Mouse (Mus musculus): ENCODE data around the gene Mfn1. TPM values are rescaled to one million over a fixed set of nuclear protein-coding genes. Genes with fewer than 3 reads are reported as not detected.

Gene Mfn1
- total and polyA plus RNA-seq, 3 experiments = 16.6 to 27.4 (median 25.6) TPM

DNA sequence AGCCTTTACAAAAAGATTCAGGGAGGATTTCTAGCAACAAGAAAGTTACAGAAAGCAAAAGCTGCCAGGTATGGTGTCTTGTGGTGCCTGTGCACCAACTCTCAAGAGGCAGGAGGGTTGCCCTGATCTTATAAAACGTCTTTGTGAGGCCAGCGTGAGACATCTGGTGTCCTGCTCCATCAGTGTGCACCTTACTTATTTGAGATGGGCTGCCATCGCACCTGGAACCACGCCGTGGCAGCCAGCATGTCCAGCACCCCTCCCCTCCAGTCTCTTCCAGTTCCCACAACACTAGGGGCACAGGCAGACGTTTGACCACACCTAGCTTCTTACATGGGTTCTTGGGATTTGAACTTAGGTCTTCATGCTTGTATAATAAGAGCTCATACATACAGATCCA lies 41.1 kb upstream of the Mfn1 start:
- Histone ChIP-seq H3K27me3 (replicated peaks) (no peaks in the 10 kb centered on the region), H3K9me3 (replicated peaks; ENCODE audit: low read length) (no peaks in the 10 kb centered on the region), H3K9ac (ENCODE audit: insufficient read depth, low read depth) (no peak overlapping the region), H3K4me1 (ENCODE audit: control insufficient read depth in 1 of 2, insufficient read depth in 2 of 2) (peaks cover 29 to 67% of the 10 kb centered on the region in 2 experiments), H3K36me3 (replicated peaks in 1 of 2; ENCODE audit: control insufficient read depth in 1 of 2, insufficient read depth in 1 of 2, low read length in 1 of 2) (no peaks in the 10 kb centered on the region), H3K4me2 (ENCODE audit: insufficient read depth, low read depth, poor library complexity, severe bottlenecking) (no peak overlapping the region), H3K4me3 (replicated peaks in 1 of 3; ENCODE audit: low read depth in 2 of 3, low read length in 2 of 3, poor library complexity in 1 of 3) (no peak overlapping the region), H3K27ac (ENCODE audit: insufficient read depth, low read depth) (no peak overlapping the region), H3K79me2 (replicated peaks; ENCODE audit: control insufficient read depth, extremely low read depth, insufficient read depth, poor library complexity, severe bottlenecking) (no peaks in the 10 kb centered on the region)
- dilution Hi-C loops (cut with MboI; ENCODE audit: extremely low pct_ligation_motif_present, extremely low pct_unique_long_range_greater_than_20kb, low sequenced_read_pairs) (no loop called here), in situ Hi-C loops (cut with MboI; ENCODE audit: low pct_ligation_motif_present, low pct_unique_long_range_greater_than_20kb, low sequenced_read_pairs) (no loop called here)
- TF ChIP-seq HCFC1 (IDR thresholded peaks at IDR 0.05; ENCODE audit: low read depth, low read length) = no peak
- TF ChIP-seq SMC3 (IDR thresholded peaks at IDR 0.05; ENCODE audit: low read depth, low read length) = no peak
- TF ChIP-seq ZKSCAN1 (IDR thresholded peaks at IDR 0.05; ENCODE audit: borderline replicate concordance, low read depth, low read length) = no peak
- no peak for TF ChIP-seq CTCF (conservative IDR thresholded peaks at IDR 0.05 in 1 of 2, IDR thresholded peaks at IDR 0.05 in 1 of 2; ENCODE audit: low read depth in 2 of 2, low read length in 2 of 2)
- TF ChIP-seq IRF4 (IDR thresholded peaks at IDR 0.05; ENCODE audit: low read depth, low read length) = no peak
- TF ChIP-seq NRF1 (IDR thresholded peaks at IDR 0.05; ENCODE audit: low read depth, low read length) = no peak
- no peak for TF ChIP-seq POLR2A (IDR thresholded peaks at IDR 0.05; ENCODE audit: low read depth, low read length)
- TF ChIP-seq ETS1 (conservative IDR thresholded peaks at IDR 0.05; ENCODE audit: low read depth, low read length) = no peak
- no peak for TF ChIP-seq PAX5 (IDR thresholded peaks at IDR 0.05; ENCODE audit: low read length)
- TF ChIP-seq EP300 (IDR thresholded peaks at IDR 0.05; ENCODE audit: low read length) = no peak
- no peak for TF ChIP-seq NELFE (IDR thresholded peaks at IDR 0.05; ENCODE audit: low read depth, low read length)
- no peak for DNase-seq (ENCODE audit: extremely low read depth)

DNA sequence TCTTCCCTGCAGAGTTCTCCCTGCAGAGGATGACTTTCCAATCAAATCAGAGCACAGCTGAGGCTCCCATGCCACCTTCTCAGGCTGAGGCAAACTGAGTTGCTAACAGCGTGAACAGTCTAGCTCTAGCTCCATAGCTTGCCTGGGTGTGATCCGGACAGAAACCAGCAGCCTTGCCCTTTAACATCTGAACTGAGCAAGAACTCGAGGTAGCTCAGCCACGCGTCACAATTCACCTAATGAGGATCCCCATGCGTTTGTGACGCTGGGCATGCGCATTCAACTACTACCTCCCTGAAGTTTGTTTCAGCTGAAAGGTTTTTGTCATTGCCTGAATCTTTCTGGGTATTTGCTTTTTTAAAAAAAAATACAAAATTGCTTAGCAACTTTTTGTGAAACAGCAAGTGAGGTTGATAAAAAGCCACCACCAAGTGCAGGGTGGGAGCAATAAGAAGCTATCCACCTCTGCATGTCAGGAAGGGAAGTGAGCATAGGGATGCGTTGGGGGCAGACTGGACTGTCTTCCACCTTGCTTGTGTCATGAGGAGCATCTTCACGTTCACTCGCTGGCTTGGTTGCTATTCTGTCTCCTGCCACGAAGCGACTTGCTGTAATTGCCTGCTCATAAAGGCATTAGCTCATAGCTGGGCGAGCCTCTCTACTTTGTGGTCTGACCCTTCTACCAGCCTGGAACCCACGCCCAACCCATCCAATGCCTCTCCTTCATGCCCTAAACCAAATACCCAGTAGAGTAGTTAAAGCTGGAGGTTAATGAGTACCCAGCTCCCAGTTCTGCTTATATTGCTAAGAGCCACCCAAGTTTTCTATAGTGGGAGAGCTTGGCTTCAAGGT lies 39.0 kb upstream of the Mfn1 start:
- Histone ChIP-seq H3K79me2 (replicated peaks; ENCODE audit: control insufficient read depth, extremely low read depth, insufficient read depth, poor library complexity, severe bottlenecking) (no peaks in the 10 kb centered on the region), H3K27ac (ENCODE audit: insufficient read depth, low read depth) (peak overlapping the region; percentile 100), H3K4me1 (ENCODE audit: control insufficient read depth in 1 of 2, insufficient read depth in 2 of 2) (peaks cover 39 to 89% of the 10 kb centered on the region in 2 experiments), H3K36me3 (replicated peaks in 1 of 2; ENCODE audit: control insufficient read depth in 1 of 2, insufficient read depth in 1 of 2, low read length in 1 of 2) (no peaks in the 10 kb centered on the region), H3K9me3 (replicated peaks; ENCODE audit: low read length) (no peaks in the 10 kb centered on the region), H3K4me3 (replicated peaks in 1 of 3; ENCODE audit: low read depth in 2 of 3, low read length in 2 of 3, poor library complexity in 1 of 3) (peak overlapping the region; percentile 11 to 29 (median 26)), H3K9ac (ENCODE audit: insufficient read depth, low read depth) (peak overlapping the region; percentile 12), H3K4me2 (ENCODE audit: insufficient read depth, low read depth, poor library complexity, severe bottlenecking) (peak overlapping the region; percentile 93), H3K27me3 (replicated peaks) (no peaks in the 10 kb centered on the region)
- dilution Hi-C loops (cut with MboI; ENCODE audit: extremely low pct_ligation_motif_present, extremely low pct_unique_long_range_greater_than_20kb, low sequenced_read_pairs) (no loop called here), in situ Hi-C loops (cut with MboI; ENCODE audit: low pct_ligation_motif_present, low pct_unique_long_range_greater_than_20kb, low sequenced_read_pairs) (loop anchor here (10.0 kb wide), 1 partner anchor 116 kb away; no protein-coding TSS in a partner anchor)
- DNase-seq (ENCODE audit: extremely low read depth) = peak; percentile 93
- TF ChIP-seq SIN3A (IDR thresholded peaks at IDR 0.05; ENCODE audit: low read length) = peak; percentile 83
- TF ChIP-seq UBTF (IDR thresholded peaks at IDR 0.05; ENCODE audit: low read depth, low read length) = peak; percentile 17; the same call in 1 of the 2 replicates
- no peak; the same call in none of the 2 replicates for TF ChIP-seq POLR2A (IDR thresholded peaks at IDR 0.05; ENCODE audit: low read depth, low read length)
- peak; percentile 60; the same call in 1 of the 2 replicates for TF ChIP-seq POLR2AphosphoS2 (IDR thresholded peaks at IDR 0.05; ENCODE audit: low read depth, low read length)
- TF ChIP-seq TCF12 (IDR thresholded peaks at IDR 0.05; ENCODE audit: low read depth, low read length) = 0 out of 2 replicates have a peak, but pooled peaks have one; percentile 40
- peak; percentile 47; the same call in 1 of the 2 replicates for TF ChIP-seq BHLHE40 (IDR thresholded peaks at IDR 0.05; ENCODE audit: low read depth, low read length)
- 0 out of 2 replicates have a peak, but pooled peaks have one; percentile 32 for TF ChIP-seq RCOR1 (conservative IDR thresholded peaks at IDR 0.05; ENCODE audit: low read depth, low read length)
- TF ChIP-seq KAT2A (IDR thresholded peaks at IDR 0.05; ENCODE audit: insufficient replicate concordance, low read length) = 0 out of 2 replicates have a peak, but pooled peaks have one; percentile 15
- TF ChIP-seq IRF4 (IDR thresholded peaks at IDR 0.05; ENCODE audit: low read depth, low read length) = 0 out of 2 replicates have a peak, but pooled peaks have one; percentile 24
- TF ChIP-seq HCFC1 (IDR thresholded peaks at IDR 0.05; ENCODE audit: low read depth, low read length) = no peak
- peak; percentile 21; the same call in 1 of the 2 replicates for TF ChIP-seq MAFK (IDR thresholded peaks at IDR 0.05; ENCODE audit: insufficient replicate concordance, low read length)
- TF ChIP-seq JUND (conservative IDR thresholded peaks at IDR 0.05; ENCODE audit: low read depth, low read length) = no peak
- TF ChIP-seq ZNF384 (IDR thresholded peaks at IDR 0.05; ENCODE audit: low read depth, low read length) = no peak
- TF ChIP-seq ZC3H11A (IDR thresholded peaks at IDR 0.05; ENCODE audit: low read depth, low read length) = no peak
- peak; percentile 90 for TF ChIP-seq NRF1 (IDR thresholded peaks at IDR 0.05; ENCODE audit: low read depth, low read length)
- no peak for TF ChIP-seq CTCF (conservative IDR thresholded peaks at IDR 0.05 in 1 of 2, IDR thresholded peaks at IDR 0.05 in 1 of 2; ENCODE audit: low read depth in 2 of 2, low read length in 2 of 2)
- TF ChIP-seq MXI1 (IDR thresholded peaks at IDR 0.05; ENCODE audit: low read depth, low read length) = peak; percentile 51
- no peak; the same call in 1 of the 2 replicates for TF ChIP-seq MEF2A (IDR thresholded peaks at IDR 0.05; ENCODE audit: borderline replicate concordance, low read depth, low read length)
- no peak for TF ChIP-seq ZKSCAN1 (IDR thresholded peaks at IDR 0.05; ENCODE audit: borderline replicate concordance, low read depth, low read length)
- TF ChIP-seq CHD1 (IDR thresholded peaks at IDR 0.05; ENCODE audit: low read depth, low read length) = peak; percentile 92; the same call in 1 of the 2 replicates
- 0 out of 2 replicates have a peak, but pooled peaks have one; percentile 30 for TF ChIP-seq MAZ (IDR thresholded peaks at IDR 0.05; ENCODE audit: low read depth, low read length)
- no peak for TF ChIP-seq USF1 (IDR thresholded peaks at IDR 0.05; ENCODE audit: low read depth, low read length)
- TF ChIP-seq ETS1 (conservative IDR thresholded peaks at IDR 0.05; ENCODE audit: low read depth, low read length) = 0 out of 2 replicates have a peak, but pooled peaks have one; percentile 40
- TF ChIP-seq ELF1 (IDR thresholded peaks at IDR 0.05; ENCODE audit: low read depth, low read length) = peak; percentile 51

Data from CH12.LX (cell line).